Mouse (Mus musculus): ENCODE measurements at regions not wholly inside any gene's neighbourhood (a gene's known extent, or its start where the extent isn't known, plus 50 kb on each side); places are given as distances from the start of the nearest gene placed in this dataset.

- no peak for DNase-seq (ENCODE audit: low read depth)
These were observed 263.5 kb downstream of the Tecrl start for GRCm38 (mm10) chr5:83091483-83091882.

DNA sequence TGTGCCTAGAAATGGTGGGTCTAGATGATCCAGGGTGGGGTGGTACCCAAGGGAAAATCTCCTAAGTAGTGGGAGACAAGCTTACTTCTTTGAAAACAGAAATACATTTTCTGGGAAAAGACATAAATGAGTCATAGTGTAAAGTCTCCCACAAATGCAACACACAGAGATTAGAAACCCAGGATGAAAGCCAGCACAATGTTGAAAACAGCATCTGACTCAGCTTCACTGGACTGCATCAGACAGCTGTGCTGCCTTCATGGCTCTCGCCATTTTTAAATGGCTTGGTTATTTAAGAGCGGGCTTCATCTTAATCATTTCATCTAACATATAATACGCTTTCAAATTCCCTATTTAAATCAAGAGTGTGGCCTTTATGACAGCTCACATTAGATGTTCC is 300.2 kb downstream of the Tecrl start:
- no peak for DNase-seq (ENCODE audit: low read depth)

DNA sequence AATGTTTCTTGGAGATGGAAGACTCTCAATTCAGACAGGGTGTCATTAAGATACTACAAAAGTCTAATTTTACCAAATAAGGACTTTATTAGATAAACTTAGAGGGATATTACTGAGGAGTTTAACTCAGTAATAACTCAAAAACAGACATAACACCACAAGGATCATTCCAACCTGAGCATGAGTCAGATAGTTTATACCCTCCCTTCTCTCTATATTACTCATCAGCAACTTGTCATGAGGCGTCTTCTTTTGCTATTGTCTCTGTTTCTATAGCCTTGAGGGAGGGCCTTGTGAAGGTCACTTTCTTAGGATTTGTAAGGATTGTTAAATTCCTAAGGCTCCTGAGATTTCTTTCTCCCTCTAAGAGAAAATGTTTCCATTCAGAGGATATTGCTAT is 307.8 kb downstream of the Tecrl start:
- no peak for DNase-seq (ENCODE audit: low read depth)

DNA sequence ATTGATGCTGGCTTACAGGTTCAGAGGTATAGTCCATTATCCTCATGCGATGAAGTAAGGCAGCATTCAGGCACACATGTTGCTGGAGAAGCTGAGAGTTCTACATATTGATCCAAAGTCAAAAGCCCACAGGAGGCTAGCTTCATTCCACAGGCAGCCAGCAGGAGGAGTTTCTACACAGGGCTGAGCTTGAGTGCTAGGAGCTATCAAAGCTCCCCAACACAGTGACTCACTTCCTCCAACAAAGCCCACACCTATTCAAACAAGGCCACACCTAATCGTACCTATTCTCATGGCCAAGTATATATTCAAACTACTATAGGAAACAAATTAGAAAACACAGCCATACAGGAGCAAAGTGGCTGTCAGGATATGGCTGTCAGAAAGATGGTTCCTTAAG is 325.3 kb downstream of the Tecrl start:
- peak; percentile 23 for DNase-seq (ENCODE audit: low read depth)

- no peak for DNase-seq (ENCODE audit: low read depth)
These were observed 349.0 kb downstream of the Tecrl start for GRCm38 (mm10) chr5:83006038-83006437.

DNA sequence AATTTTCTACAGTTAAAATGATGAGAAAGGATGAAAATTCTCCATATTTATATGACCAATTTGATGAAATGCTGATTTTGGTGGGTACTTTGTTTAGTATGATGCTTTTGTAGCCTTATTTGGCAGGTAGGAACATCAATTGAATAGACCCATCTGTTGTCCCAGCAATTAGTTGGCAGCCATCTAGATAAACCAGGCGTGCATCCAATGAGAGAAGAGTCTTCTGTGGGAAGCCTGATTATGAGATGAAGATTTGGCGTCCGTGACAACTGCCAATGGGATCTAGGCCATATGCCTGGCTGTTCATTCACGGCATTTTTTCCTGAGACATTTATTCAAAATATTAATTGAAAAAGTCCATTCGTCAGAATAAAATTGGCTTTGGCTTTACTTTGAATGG is 365.9 kb downstream of the Tecrl start:
- no peak for DNase-seq (ENCODE audit: low read depth)

DNA sequence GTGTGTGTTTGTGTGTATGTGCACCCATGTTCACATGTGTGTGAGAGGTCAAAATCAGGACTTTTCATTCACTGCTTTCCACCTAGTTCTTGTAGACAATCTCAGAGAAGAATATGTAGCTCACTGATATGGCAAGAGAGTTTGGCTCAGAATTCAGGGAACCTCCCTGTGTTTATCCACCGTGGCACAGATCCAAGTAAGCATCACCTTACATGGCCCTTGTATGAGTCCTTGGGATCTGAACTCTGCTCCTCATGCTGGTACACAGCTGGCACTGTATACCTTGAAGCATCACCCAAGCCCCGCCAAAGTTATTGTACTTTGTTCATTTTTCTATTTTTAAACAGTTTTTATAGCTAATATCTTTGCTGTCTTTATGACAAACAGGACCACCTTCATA is 385.7 kb downstream of the Tecrl start:
- DNase-seq (ENCODE audit: low read depth): no peak

GRCm38 (mm10) chr5:82966824-82967223 is 388.2 kb downstream of the Tecrl start:
- no peak for DNase-seq (ENCODE audit: low read depth)

DNA sequence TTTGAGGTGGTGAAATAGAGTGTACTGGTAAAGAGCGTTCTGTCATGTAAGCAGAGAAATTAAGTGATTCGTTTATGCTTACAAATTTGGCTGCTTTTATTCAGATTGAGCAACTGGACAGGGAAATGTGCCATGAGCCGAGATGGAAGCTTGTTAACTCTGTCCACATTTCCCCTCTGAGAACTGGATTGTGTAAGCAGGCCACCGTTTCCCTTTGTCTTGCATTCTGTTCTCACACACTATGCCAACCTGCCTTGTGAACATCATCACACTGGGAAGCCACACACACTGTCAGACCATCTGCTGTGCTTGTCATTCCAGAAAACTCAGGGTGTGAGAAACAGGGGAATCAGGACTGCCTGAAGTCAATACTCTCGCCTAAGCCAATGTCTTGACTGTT is 388.8 kb downstream of the Tecrl start:
- DNase-seq (ENCODE audit: low read depth): peak; percentile 21

DNA sequence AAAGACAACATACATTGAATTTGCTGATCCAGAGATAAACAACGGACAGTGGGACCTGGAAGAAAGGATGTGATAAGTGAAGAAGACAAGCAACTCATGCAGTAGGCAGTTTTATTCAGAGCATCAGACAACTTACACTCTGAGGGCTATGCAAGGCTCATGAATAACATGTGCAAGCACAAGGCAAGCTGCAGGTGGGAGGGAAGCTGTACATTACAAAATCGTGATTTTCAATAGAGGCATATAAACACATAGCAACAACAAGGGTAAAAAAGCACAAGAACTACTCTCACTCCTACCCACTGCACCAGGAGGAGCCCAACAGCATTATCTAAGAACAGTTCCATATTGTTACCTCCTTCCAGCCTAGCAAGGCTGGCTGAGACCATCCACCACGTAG is 390.5 kb downstream of the Tecrl start:
- no peak for DNase-seq (ENCODE audit: low read depth)

DNA sequence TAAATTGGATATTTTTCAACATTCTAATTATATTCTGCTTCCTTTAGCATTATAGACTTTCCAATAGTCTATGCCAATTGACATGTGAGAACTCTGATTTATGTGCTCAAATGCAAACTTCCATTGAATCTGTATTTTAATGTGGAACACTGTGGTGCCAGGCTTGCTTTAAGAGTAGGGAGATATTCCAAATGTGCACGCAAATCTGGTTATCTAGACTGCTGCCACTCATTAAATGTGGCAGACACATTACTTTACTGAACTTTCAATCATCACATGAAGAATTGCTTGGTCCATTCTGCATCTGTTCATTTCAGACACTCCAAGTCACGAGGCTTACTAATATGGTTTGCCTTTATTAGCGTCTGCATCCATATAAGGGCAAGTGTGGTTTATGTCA is 399.0 kb downstream of the Tecrl start:
- no peak for DNase-seq (ENCODE audit: low read depth)

GRCm38 (mm10) chr5:82947060-82947459 is 407.9 kb downstream of the Tecrl start:
- DNase-seq (ENCODE audit: low read depth): peak; percentile 34

DNA sequence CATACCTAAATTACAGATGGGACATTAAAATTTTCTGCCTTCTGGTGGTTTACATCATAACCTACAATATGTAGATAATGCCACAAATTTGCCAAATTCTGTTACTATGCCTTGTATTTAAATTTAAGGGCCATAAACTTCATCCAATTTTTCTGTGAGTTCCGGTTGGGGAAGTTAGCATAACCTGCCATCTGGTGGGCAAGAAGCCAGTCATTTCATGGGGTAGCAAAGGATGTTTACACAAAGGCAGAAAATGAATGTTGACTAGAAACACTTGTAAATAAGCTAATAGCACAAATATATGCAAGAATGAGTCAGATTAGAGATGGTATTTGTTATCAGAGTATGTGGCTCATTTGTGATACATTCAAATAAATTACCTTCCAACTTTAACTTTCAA is 415.2 kb downstream of the Tecrl start:
- DNase-seq (ENCODE audit: low read depth): no peak

DNA sequence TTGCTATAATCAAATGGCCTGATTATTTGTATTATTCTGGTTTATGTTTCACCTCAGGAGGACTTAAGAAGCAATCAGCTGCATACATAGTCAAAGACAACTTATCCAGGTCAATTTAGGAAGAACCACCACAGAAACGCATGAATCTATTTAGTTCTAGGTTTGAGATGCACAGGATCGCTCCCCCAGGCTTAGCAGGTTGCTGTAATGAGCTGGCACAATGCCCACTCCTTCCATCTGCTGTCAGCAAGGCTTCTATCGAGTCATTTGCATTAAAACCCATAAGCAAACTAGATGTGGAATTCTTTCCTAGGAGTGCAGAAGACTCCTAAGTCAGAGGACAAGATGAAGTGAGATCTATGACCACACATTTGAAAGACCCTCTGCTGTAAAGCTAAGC is 455.6 kb downstream of the Tecrl start:
- DNase-seq (ENCODE audit: low read depth): peak; percentile 3

GRCm38 (mm10) chr5:82898912-82899311 is 456.1 kb downstream of the Tecrl start:
- no peak for DNase-seq (ENCODE audit: low read depth)

DNA sequence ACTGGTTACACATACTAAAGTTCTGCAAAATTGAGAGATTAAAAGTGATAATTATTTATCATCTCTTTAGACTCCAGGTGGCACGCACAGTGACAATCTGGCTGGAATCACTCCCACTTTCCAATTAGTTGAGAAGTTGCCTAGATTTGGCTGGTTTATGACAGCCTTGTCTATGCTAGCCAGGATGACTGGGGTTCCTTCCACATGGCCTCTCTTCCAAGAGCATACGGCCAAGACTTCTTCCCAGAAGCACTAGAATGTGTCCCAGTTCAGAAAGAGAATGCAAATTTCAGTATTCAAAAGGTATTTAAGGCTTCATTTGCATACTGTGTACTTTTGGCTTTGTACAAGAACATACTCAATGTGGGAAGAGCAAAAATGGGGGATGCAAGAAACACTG is 456.6 kb downstream of the Tecrl start:
- no peak for DNase-seq (ENCODE audit: low read depth)

DNA sequence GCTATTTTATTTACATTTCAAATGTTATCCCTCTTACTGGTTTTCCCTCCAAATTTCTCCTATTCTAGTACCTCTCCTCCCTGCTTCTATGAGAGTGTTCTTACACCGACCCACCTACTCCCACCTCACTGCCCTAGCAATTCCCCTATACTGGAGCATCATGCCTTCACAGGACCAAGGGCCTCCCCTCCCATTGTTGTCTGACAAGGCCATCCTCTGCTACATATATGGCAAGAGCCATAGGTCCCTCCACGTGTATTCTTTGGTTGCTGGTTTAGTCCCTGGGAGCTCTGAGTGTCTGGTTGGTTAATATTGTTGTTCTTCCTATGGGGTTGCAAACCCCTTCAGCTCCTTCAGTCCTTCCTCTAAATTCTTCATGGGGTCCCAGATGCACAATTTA is 485.7 kb downstream of the Tecrl start:
- DNase-seq (ENCODE audit: low read depth): no peak

GRCm38 (mm10) chr5:82864347-82864746 is 490.6 kb downstream of the Tecrl start:
- DNase-seq (ENCODE audit: low read depth): no peak

DNA sequence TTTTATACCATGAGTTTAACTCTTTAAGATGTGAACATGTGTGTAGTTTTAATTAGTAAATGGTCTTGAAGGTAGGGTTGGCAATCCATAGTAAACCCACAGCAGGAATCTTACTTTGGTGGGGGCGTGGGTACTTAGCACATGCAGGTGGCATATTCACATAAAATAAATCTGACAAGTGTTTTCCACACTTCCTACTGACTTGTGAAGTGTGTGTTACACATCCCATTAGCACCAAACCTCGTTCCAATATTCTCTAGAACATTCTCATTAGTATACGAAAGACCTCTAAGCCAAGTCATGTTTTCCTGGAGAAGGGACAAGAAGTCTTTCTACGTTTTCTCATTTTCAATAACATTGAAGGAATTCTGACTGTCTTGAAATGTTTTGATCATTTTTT is 529.7 kb downstream of the Tecrl start:
- no peak for DNase-seq (ENCODE audit: low read depth)

DNA sequence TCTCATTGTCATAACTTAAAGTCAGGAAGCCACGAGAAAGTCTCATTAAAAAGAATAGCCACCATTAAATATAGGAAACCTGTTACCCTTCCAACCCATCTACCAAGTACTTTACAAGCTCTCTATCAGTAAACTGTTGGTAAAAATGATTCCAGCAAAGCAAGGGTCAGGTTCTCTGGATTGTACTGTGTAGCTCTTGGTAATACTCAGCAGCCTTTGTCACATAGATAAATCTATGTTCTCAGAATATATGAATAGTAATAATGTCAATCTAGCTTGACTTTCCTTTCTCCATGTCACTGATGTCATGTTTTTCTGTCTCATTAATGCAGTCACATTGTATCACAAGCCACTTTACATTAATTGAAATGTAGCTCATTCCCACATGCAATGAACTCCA is 561.8 kb downstream of the Tecrl start:
- no peak for DNase-seq (ENCODE audit: low read depth)
